Mouse (Mus musculus): ENCODE results near the gene Tmem231.

Gene Tmem231

DNA sequence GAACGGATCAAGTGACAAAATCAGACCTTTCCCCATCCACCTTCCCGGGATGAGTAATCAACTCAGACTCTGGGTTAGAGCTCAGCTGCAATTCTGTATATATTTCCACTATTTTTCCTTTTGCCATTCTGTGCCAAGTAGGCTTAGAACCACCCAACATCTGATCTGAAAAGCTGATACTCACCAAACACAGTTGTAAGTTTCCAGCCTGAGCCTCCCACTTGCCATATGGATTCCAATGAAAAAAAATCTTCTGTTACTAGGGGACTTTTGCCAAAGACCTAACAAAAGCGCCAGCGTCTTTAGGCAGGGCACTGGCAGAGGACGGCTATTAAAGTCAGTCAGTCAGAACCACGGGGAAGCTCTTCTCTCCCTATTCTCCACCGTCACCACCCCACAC is 22.1 kb downstream of the Tmem231 start:
- no peak for DNase-seq (ENCODE audit: extremely low read depth, insufficient read length, low spot score)

DNA sequence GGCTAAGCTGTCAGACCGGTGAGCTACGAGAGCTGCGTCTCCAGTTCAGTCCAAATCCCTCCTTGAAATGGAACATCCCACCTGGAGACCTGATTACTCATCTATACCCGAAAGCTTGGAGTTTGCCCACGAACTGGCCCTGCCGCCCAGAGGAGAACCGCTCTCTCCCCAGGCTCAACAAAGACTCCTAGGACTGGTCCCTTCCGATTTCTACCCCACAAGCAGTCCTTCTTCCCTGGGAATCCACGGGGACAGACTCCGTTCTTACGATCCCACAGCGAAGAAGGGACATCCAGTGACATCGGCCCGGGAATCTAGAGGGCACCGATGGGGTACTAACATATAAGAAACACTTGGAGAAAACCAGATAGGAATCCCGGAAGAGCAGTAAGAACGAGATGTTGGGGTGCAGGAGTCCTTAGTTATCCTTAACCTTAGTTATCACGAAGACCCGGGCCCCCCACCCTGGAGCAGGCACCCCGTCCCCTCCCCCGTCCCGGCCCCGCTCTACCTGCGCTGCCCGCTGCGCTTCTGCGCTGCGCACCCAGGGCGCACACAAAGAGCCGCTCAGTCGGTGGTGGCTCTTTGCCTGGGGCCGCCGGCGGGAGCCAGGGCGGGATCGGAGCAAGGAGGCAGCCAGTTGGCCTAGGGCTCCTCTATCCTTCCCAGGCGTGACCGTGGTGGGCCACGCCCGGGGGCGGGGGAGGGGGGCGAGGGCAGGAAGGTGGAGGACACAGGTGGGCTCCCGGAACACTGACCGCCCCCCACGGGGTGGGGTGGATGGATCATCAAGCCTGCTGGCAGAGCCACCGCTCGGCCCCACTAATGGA is 23.8 kb downstream of the Tmem231 start, which contains the start of gene Chst5:
Gene Chst5 (minus strand): TSS at position 827 of the 830 bp plus-strand sequence.
- DNase-seq (ENCODE audit: extremely low read depth, insufficient read length, low spot score), result no peak

DNA sequence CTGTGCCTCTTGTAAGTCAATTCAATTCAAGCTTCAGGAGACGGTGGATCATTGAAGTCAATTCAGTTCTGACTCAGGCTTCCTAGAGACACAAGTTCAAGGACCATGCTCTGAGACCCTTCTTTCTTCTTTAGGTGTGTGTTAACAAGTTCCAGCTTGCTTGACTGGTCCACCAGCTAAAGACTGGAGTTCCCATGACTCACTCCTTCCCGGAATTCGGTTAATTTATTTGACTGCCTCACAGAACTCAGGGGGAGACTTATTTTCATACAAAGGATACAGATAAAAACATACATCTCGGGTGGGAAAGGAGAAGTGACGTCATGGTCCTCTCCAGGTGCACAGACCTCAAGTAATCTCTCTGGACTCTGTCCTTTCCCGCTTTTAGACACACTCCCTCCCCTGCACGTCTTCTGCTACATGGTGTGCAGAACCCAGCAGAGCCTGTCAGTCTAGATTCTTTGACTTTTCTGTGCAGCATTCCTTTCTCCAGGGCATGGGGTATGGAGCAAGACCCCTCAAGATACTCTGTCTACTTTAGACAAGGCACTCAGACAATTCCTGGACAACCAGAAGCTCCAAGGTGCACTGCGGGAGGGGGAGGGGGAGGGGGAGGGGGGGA is 28.1 kb downstream of the Tmem231 start:
- DNase-seq (ENCODE audit: extremely low read depth, insufficient read length, low spot score), result no peak

DNA sequence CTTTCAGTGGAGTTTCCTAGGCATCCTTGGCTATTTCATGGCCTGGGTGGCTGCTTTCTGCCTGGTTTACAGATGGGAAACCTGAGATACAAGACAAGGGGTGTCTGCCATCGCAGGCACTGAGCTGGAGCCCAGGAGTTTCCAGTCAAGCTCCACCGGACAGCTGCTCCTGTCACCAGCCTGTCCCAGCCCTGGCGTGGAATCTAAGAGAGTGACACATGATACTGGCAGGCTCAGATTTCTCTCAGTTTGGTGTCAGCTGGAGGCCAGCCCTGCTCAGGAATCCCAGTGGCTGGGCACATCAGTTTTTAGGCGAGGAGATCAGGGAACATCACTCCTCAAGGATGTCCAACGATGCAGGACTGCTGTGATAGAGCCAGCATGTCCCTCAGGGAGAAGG is 31.6 kb downstream of the Tmem231 start:
- DNase-seq (ENCODE audit: extremely low read depth, insufficient read length, low spot score), result peak; percentile 19

DNA sequence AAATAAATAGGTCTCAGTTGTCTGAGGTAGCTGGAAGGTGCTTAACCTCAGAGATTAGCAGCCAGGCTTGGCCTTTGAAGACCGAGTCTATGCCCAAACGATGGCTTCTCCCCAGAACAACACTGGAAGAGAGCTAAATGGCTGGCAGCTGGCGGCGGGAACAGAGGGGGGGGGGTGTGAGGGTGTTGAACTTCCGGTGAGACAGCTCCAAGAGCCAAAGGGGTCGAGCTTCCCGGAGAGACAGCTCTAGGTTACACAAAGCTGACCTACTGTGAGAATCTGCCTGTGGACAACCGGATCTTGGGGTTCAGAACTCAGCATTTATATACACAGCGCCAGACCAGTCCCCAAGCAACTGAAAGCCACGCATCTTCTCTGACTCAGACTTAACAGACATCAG is 35.1 kb downstream of the Tmem231 start:
- no peak for DNase-seq (ENCODE audit: extremely low read depth, insufficient read length, low spot score)

DNA sequence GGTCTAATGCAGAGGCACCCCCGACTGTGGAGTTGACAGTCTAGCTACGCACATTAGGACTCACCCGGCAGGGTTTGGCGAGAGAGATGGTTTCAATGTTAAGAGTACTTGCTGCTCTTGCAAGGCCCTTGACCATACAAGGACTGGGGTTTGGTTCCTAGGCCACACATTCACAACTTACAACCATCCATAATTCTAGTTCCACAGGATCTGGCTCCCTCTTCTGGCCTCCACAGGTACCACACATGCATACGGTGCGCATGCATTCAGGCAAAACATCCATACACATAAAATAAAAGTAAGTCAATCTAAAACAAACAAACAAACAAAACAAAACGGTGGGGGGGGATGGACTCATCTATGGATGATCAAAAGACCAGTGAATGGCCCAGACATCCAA is 38.7 kb downstream of the Tmem231 start:
- DNase-seq (ENCODE audit: extremely low read depth, insufficient read length, low spot score), result no peak

DNA sequence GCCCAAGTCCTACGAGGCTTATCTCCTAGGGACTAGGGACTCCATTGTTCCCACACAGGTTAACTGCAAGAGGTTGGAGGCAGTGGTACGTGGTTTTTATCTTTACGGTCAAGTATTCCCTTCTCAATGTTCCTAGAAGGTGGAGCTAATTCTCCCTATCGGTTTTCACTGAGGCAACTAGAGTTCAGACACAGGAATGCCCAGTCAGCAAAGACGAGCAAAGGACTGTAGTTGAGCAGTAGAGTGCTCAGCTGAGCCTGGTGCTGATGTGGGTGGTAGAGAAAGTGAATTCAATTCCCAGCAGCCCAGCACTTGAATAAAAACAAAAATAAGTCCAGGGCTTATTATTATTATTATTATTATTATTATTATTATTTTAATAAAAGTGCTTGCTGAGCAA is 41.1 kb downstream of the Tmem231 start:
- no peak for DNase-seq (ENCODE audit: extremely low read depth, insufficient read length, low spot score)

DNA sequence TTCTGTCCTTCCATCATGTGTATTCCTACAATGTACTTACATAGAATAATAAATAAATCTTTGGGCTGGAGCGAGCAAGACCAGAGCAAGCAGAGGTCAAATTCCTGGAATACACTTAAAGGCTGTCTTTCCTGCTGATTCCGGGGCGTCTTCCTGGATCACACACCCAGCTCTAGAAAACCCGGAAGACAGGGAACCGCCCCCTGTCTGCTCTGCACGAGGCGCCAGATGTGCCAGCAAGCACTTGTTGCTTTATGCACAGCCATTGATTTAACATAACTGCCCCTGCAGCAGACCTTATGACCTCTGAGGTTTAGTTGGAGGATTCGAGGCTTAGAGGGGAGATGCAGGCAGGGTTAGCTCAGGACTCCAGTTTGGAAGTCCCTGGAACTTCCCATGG is 41.7 kb downstream of the Tmem231 start:
- no peak for DNase-seq (ENCODE audit: extremely low read depth, insufficient read length, low spot score)

DNA sequence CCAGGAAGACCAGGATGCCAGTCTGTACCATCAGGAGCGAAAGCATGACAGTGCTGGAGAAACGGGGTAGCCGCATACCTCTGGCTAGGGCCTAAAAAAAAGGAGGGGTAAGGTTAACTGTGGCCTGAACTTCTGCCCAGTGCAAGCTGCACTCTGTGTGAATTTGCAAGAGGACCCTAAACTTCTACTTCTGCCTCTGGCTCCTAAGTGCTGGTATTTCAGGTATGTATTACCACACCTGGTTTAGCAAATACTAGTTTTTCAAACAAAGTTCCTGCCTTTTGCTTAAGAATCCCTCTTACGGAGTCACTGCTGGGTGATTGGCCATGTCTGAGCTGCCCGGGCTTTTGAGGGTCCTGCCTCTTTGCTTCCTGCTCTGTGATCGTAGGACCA is 42.8 kb downstream of the Tmem231 start:
- no peak for DNase-seq (ENCODE audit: extremely low read depth, insufficient read length, low spot score)

DNA sequence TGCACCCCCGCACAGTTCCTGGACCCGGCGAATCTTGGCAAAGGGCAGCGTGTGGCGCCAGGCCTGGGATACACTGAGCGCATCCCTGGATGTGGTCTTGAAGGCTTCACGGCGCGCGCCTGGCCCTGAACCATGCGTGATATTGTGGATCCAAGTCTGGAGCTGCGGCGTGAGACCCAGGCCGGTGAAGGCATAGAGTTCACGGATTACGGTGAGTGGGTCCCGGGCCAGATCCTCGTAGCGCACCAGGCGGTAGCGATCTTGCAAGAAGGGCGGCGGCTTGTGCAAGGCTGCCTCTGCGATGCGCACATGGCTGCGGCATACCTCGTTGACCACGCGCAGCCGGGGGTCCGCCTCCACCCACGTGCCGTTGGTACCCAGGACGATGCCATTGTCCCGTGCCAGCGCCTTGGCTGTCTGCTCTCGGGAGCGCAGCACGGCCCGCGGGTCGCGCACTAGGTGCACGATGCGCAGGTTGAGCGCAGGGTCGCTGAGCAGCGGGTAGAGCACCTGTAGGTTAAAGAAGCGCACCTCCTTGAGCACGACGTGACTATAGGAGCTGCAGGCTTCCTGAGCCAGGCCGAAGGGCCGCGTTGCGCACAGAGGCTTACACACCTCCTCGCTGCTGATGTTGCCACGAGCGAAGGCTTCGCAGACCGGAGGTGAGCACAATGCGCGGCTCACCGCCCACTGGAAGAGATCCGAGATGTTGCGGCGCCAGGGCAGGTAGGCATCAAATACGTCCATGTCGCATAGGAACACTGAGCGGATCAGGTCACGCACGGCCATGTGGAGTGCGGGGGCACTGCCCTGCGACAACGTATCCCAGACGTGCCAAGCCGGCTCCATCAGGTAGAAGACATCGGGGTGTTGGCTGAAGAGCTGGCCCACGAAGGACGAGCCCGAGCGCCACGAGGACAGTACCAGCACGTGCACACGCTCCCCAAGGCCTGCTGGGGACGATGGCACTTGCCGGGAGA is 43.5 kb downstream of the Tmem231 start:
- DNase-seq (ENCODE audit: extremely low read depth, insufficient read length, low spot score), result no peak

DNA sequence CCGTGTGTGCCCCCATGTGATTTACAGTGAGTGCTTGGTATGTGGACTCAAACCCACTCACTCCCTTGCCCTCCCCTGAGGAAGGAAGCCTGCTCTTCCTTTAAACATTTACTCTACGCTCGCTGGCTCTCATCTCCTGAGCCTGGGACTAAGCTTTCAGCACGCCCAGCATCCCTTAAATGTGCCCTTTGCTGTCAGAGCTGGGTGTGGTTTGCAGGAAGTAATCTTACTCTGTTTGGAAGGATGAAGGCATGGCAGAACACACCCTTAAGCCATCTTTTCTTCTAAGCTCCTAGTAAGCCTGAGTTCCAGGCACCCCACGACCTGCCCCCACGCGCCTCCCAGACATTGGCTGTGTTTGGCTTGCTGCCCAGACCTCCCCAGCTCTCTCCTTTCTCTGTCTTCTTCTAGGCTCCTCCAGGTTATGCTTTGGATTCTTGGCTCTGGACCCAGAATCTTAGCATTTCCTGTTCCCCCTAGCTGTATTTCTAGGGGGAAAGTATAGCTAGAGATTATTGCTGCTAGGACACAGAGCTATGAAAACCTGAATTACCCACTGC is 45.5 kb downstream of the Tmem231 start:
- DNase-seq (ENCODE audit: extremely low read depth, insufficient read length, low spot score), result no peak

DNA sequence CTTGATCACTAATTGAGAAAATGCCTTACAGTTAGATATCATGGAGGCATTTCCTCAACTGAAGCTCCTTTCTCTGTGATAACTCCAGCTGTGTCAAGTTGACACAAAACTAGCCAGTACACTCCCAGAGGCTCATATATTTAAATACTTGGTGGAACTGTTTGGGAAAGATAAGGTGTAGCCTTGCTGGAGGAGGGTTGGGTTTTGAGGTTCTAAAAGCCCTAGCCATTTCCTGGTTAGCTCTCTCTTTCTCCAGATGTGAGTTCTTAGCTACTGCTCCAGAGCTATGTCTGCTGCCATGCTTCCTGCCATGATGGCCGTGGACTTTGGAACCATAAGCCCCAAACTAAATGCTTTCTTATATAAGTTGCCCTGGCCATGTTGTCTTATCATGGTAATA is 46.2 kb downstream of the Tmem231 start:
- no peak for DNase-seq (ENCODE audit: extremely low read depth, insufficient read length, low spot score)

DNA sequence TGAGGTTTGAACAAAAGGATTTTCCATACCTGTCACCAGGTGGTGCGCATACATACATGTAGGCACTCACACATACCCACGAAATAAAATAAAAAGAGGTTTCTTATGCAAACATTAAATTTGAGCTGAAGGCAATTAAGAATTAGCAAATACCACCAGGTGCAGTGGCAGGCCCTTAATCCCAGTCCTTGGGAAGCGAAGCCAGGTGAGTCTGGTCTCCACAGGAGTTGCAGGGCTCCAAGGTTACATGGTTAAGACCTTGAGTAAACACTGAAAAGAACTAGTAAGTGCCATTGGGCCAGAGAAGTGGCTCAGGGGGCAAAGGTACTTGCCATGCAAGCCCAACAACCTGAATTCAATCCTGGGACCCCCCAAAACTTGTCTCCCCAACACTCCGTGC is 50.1 kb downstream of the Tmem231 start:
- DNase-seq (ENCODE audit: extremely low read depth, insufficient read length, low spot score), result no peak

DNA sequence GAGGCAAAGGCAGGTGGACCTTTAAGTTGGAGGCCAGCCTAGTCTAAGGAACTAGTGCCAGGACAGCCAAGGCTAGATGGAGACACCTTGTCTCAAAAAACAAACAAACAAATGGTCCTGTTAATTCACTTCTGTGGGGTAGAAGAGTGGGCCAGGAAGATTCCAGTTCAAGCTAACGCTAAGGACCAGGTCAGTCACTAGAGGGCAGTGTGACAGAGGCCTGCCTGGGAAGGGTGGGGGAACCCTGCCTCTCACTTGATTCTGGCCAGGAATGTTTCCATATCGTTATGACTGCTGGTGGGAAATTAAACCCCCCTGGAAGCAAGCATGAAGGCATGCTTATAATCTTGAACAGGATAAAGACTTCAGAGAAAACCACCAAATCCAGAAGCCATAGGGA is 52.1 kb downstream of the Tmem231 start:
- no peak for DNase-seq (ENCODE audit: extremely low read depth, insufficient read length, low spot score)

DNA sequence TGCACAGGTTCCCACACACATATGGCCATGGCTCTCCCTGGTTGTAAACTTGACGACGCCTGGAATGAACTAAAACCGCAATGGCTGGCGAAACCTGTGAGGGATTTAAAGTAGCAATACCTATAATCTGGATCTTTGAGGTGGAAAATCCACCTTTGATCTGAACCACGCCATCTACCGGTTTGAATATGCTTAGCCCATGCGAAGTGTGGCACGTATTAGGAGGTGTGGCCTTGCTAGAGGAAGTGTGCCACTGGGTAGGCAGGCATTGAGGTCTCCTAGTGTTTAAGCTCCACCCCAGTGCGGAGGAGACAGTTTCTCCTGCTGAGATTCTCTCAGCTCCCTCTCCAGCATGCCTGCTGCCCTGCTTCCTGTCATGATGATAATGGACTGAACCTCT is 56.0 kb downstream of the Tmem231 start:
- DNase-seq (ENCODE audit: extremely low read depth, insufficient read length, low spot score), result no peak

DNA sequence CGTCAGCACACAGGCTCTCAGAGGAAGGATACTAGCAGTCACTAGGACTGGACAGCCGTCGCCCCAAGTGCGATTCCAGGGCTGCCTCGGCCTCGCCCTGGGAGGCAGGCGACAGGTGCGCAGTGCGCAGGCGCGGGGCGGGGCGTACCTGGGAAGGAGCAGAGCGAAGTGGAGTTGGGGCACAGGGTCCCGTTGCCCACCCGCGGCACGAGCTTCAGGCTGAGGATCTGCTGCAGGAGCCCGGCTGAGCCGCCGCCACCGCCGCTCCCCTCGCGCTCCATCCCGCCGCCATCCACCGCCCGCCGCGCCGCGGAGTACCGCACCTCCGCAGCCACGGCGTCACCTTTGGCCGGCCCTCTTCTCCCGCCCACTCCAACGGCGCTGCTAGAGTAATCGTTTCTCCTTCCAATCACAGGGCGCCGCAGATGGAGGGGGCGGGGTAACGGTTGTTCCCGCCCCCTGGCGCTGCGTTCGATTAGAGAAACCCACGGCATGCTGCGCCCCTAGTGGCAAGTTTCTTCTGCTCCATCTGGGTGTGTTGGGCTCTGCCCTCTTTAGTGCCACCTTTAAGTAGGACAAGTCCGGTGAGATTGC is 57.2 kb downstream of the Tmem231 start, which contains the start of gene Tmem170:
Gene Tmem170 (minus strand): TSS at position 396 of the 594 bp plus-strand sequence.
- DNase-seq (ENCODE audit: extremely low read depth, insufficient read length, low spot score), result peak; percentile 97

DNA sequence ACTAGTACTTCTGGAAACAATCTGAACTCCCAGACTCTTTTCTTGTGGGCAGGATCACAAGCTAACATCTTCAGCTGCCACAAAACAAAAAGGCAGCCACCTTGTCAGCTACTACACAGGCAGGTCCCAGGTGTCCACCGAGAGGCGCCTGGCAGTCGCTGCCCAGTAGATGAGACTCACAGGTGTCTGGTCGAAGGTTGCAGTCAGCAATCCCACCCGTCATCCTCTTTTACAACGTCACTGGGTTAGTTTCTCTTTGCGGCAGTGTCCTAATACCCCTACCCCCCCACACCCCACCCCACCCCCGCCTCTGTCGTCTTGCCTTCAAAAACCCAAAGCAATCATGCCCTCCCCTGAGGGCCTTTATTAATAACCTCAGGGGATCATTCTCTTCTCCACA is 57.9 kb downstream of the Tmem231 start:
- peak; percentile 19 for DNase-seq (ENCODE audit: extremely low read depth, insufficient read length, low spot score)

DNA sequence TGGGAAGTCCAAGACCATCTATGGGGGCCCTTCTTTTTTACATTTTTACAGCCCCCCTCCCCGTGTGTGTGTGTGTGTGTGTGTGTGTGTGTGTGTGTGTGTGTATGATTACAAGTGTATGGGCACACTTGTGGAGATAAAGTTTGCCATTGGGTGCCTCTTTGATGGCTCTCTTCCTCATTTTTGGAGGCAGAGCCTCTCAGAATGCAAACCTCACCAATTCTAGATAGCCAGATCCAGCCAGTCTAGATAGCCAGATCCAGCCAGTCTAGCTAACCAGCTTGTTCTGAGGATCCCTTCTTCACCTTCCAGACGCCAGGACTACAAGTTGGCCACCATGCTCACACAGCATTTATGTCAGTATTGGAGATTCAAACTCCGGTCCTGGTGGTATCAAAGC is 62.4 kb downstream of the Tmem231 start:
- no peak for DNase-seq (ENCODE audit: extremely low read depth, insufficient read length, low spot score)

DNA sequence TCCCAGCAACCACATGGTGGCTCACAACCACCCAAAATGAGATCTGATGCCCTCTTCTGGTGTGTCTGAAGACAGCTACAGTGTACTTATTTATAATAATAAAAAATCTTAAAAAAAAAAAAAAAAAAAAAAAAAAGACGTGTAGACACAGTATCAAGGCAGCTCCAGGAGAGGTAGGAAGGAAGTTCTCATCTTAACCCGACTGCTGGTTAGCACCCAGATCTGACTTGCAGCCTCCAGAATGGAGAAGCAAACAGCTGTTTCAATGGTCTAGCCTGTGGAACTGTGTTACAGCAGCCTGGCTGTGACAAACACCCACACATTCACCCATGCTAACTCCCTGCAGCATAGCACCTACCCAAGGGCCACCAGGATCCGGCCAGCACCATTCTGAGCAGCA is 63.3 kb downstream of the Tmem231 start:
- no peak for DNase-seq (ENCODE audit: extremely low read depth, insufficient read length, low spot score)

DNA sequence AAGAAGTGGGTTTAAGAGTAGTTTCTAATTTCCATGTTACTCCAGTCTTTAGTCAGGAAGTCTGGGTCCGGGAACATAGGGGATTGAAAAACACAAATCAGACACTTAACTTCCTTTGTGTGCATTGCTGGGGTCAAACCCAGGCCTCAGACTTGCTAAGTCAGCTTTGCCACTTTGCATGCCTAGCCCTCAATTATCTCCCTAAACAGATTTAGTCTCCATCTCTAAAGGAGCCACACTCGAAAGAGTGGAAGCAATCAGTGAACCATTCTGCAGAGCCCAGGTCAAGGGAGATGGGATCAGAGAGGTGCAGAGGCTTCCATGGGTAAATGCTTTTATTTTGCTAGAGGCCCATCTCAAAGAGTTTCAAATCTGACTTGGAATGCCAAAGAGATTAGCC is 65.0 kb downstream of the Tmem231 start:
- DNase-seq (ENCODE audit: extremely low read depth, insufficient read length, low spot score), result no peak
